Mouse (Mus musculus) MEL (cell line): ENCODE results near the gene E130114P18Rik. TPM values are rescaled to one million over a fixed set of nuclear protein-coding genes. Genes with fewer than 3 reads are reported as not detected.

Source experiments
- DNase-seq: peaks from one replicate; pipeline ENCODE4 v3.0.0; 2011; ENCODE audit warnings: low read depth, low spot score
- H3K27ac ChIP-seq: 2 replicates; pipeline ENCODE4 v1.5.1; 2012; ENCODE audit warnings: low read depth, mild to moderate bottlenecking, control low read depth, low read length, moderate library complexity; ENCODE audit not compliant: control insufficient read depth
- H3K27me3 ChIP-seq, 2 experiments: fragments of 150-350 bp in 1 of 2; sonication (generic) in 1 of 2; 2 replicates each; pipeline ENCODE4 v1.6.1; 2012; ENCODE audit warnings: low read length in 2 of 2, mild to moderate bottlenecking in 2 of 2, improper control_type of control experiment in 1 of 2, moderate library complexity in 1 of 2; ENCODE audit not compliant: insufficient read depth in 2 of 2, control insufficient read depth in 1 of 2
- H3K36me3 ChIP-seq, 2 experiments: 2 replicates each; pipeline ENCODE4 v1.6.1; 2012 to 2014; ENCODE audit warnings: low read length in 2 of 2, improper control_type of control experiment in 1 of 2, inconsistent platforms in 1 of 2, mild to moderate bottlenecking in 1 of 2; ENCODE audit not compliant: insufficient read depth in 2 of 2, control insufficient read depth in 1 of 2
- H3K4me1 ChIP-seq, 2 experiments: fragments of 150-350 bp in 1 of 2; sonication (generic) in 1 of 2; 2 replicates each; pipeline ENCODE4 v1.6.1; 2012; ENCODE audit warnings: low read length in 2 of 2, improper control_type of control experiment in 1 of 2, mild to moderate bottlenecking in 1 of 2; ENCODE audit not compliant: insufficient read depth in 2 of 2, control insufficient read depth in 1 of 2
- H3K4me3 ChIP-seq, 2 experiments: fragments of 150-350 bp in 1 of 2; sonication (generic) in 1 of 2; 2 replicates each; pipeline ENCODE4 v1.5.1; 2012; ENCODE audit warnings: low read depth in 2 of 2, low read length in 2 of 2, mild to moderate bottlenecking in 2 of 2, moderate library complexity in 2 of 2, control low read depth in 1 of 2, improper control_type of control experiment in 1 of 2; ENCODE audit not compliant: control insufficient read depth in 1 of 2, insufficient read depth in 1 of 2
- H3K79me2 ChIP-seq: 2 replicates; pipeline ENCODE4 v1.6.1; 2012; ENCODE audit warnings: mild to moderate bottlenecking, low read length, moderate library complexity; ENCODE audit not compliant: control insufficient read depth, poor library complexity, insufficient read depth
- H3K9ac ChIP-seq: 2 replicates; pipeline ENCODE4 v1.6.1; 2012; ENCODE audit warnings: low read depth, mild to moderate bottlenecking, control low read depth, low read length, moderate library complexity; ENCODE audit not compliant: control insufficient read depth, poor library complexity, severe bottlenecking
- H3K9me3 ChIP-seq: fragments of 150-350 bp; sonication (generic); replicated peaks from 2 replicates; pipeline ENCODE4 v1.6.1; 2012; ENCODE audit warnings: mild to moderate bottlenecking, low read length, improper control_type of control experiment, moderate library complexity; ENCODE audit not compliant: insufficient read depth
- BHLHE40 ChIP-seq: IDR thresholded peaks from 2 replicates; pipeline ENCODE4 v1.6.1; 2012; ENCODE audit warnings: low read depth, mild to moderate bottlenecking, inconsistent platforms, low read length, improper control_type of control experiment, borderline replicate concordance
- CHD1 ChIP-seq: IDR thresholded peaks from 2 replicates; pipeline ENCODE4 v1.6.1; 2012; ENCODE audit warnings: low read depth, mild to moderate bottlenecking, inconsistent platforms, low read length, improper control_type of control experiment
- CHD2 ChIP-seq: IDR thresholded peaks from 2 replicates; pipeline ENCODE4 v1.6.1; 2011; ENCODE audit warnings: low read length, improper control_type of control experiment
- CTCF ChIP-seq, 3 experiments: IDR thresholded peaks in 2 of 3; conservative IDR thresholded peaks in 1 of 3; 2 replicates each; pipeline ENCODE4 v1.5.1; 2011 to 2012; ENCODE audit warnings: low read length in 3 of 3, low read depth in 2 of 3, mild to moderate bottlenecking in 2 of 3, improper control_type of control experiment in 1 of 3, inconsistent platforms in 1 of 3, mixed read lengths in 1 of 3, moderate library complexity in 1 of 3; ENCODE audit not compliant: control insufficient read depth in 1 of 3, insufficient read depth in 1 of 3, poor library complexity in 1 of 3, severe bottlenecking in 1 of 3
- E2F4 ChIP-seq: IDR thresholded peaks from 2 replicates; pipeline ENCODE4 v1.6.1; 2011; ENCODE audit warnings: low read depth, low read length, improper control_type of control experiment, borderline replicate concordance
- ETS1 ChIP-seq: IDR thresholded peaks from 2 replicates; pipeline ENCODE4 v1.6.1; 2012; ENCODE audit warnings: low read depth, mild to moderate bottlenecking, inconsistent platforms, low read length, improper control_type of control experiment, moderate library complexity
- GATA1 ChIP-seq: IDR thresholded peaks from 2 replicates; pipeline ENCODE4 v1.6.1; 2011; ENCODE audit warnings: low read depth, low read length, improper control_type of control experiment
- KAT2A ChIP-seq: conservative IDR thresholded peaks from 2 replicates; pipeline ENCODE4 v1.6.1; 2012; ENCODE audit warnings: low read depth, low read length, improper control_type of control experiment, inconsistent platforms
- MAFK ChIP-seq: IDR thresholded peaks from 2 replicates; pipeline ENCODE4 v1.6.1; 2011; ENCODE audit warnings: low read depth, mild to moderate bottlenecking, low read length, improper control_type of control experiment, borderline replicate concordance
- MYC ChIP-seq: IDR thresholded peaks from 2 replicates; pipeline ENCODE4 v1.6.1; 2011; ENCODE audit warnings: low read depth, mild to moderate bottlenecking, low read length, improper control_type of control experiment, moderate library complexity
- NELFE ChIP-seq: IDR thresholded peaks from 2 replicates; pipeline ENCODE4 v1.6.1; 2011; ENCODE audit warnings: low read depth, low read length, improper control_type of control experiment
- NRF1 ChIP-seq: IDR thresholded peaks from 2 replicates; pipeline ENCODE4 v1.6.1; 2014; ENCODE audit warnings: low read depth, mild to moderate bottlenecking, inconsistent platforms, low read length, improper control_type of control experiment, moderate library complexity; ENCODE audit not compliant: poor library complexity, insufficient read depth, severe bottlenecking
- RCOR1 ChIP-seq: IDR thresholded peaks from 2 replicates; pipeline ENCODE4 v1.6.1; 2012; ENCODE audit warnings: low read depth, mild to moderate bottlenecking, inconsistent platforms, low read length, improper control_type of control experiment
- TCF12 ChIP-seq: IDR thresholded peaks from 2 replicates; pipeline ENCODE4 v1.6.1; 2014; ENCODE audit warnings: low read depth, mild to moderate bottlenecking, inconsistent platforms, low read length, improper control_type of control experiment, moderate library complexity
- USF1 ChIP-seq: IDR thresholded peaks from 2 replicates; pipeline ENCODE4 v1.6.1; 2014; ENCODE audit warnings: low read depth, mild to moderate bottlenecking, inconsistent platforms, low read length, improper control_type of control experiment, moderate library complexity
- ZKSCAN1 ChIP-seq: IDR thresholded peaks from 2 replicates; pipeline ENCODE4 v1.6.1; 2012; ENCODE audit warnings: low read depth, mild to moderate bottlenecking, inconsistent platforms, low read length, improper control_type of control experiment, moderate library complexity
- ZMIZ1 ChIP-seq: IDR thresholded peaks from 2 replicates; pipeline ENCODE4 v1.6.1; 2012; ENCODE audit warnings: low read depth, mild to moderate bottlenecking, inconsistent platforms, low read length, improper control_type of control experiment, moderate library complexity
- polyA plus RNA-seq, 2 experiments: library from polyadenylated mRNA; stranded (reverse) in 1 of 2; unstranded in 1 of 2; fragments of >175 nt in 1 of 2; fragments of >200 nt in 1 of 2; gene quantifications; 2 replicates each; pipeline versions ENCODE4 v1.2.1 to v1.2.4; 2012; ENCODE audit warnings: low replicate concordance in 2 of 2, low read depth in 1 of 2; ENCODE audit not compliant: insufficient read length in 2 of 2, insufficient read depth in 1 of 2, missing spikeins in 1 of 2
- total RNA-seq: library from RNA; depleted of rRNA; stranded (reverse); fragments of 300-350 nt; gene quantifications from 2 replicates; pipeline ENCODE4 v1.2.3, GENCODE M21; 2012

Gene E130114P18Rik
- total and polyA plus RNA-seq, 3 experiments, result not detected

GRCm38 (mm10) chr4:97670418-97670817, 107.5 kb downstream of the E130114P18Rik start:
- Histone ChIP-seq H3K27me3 (peaks cover 0 to 2% of the 10 kb centered on the region in 2 experiments; a peak in 3 of 4 replicates), H3K4me1 (peaks cover 0 to 7% of the 10 kb centered on the region in 2 experiments; a peak in 2 of 4 replicates), H3K79me2 (no peaks in the 10 kb centered on the region), H3K9ac (no peak overlapping the region), H3K9me3 (no peaks in the 10 kb centered on the region), H3K36me3 (no peaks in the 10 kb centered on the region; a peak in 1 of 4 replicates), H3K27ac (no peak overlapping the region), H3K4me3 (no peak overlapping the region)
- TF ChIP-seq ZMIZ1 (no peak), RCOR1 (no peak), NRF1 (no peak), ZKSCAN1 (no peak)
- no peak for DNase-seq

GRCm38 (mm10) chr4:97669808-97670207, 108.1 kb downstream of the E130114P18Rik start:
- Histone ChIP-seq H3K79me2 (no peaks in the 10 kb centered on the region), H3K4me3 (no peak overlapping the region), H3K27ac (no peak overlapping the region), H3K27me3 (peaks cover 0 to 2% of the 10 kb centered on the region in 2 experiments; a peak in 3 of 4 replicates), H3K36me3 (no peaks in the 10 kb centered on the region; a peak in 1 of 4 replicates), H3K4me1 (peaks cover 0 to 7% of the 10 kb centered on the region in 2 experiments; a peak in 2 of 4 replicates), H3K9me3 (no peaks in the 10 kb centered on the region), H3K9ac (no peak overlapping the region)
- no peak for DNase-seq
- no peak for TF ChIP-seq MYC
- no peak for TF ChIP-seq E2F4
- TF ChIP-seq ETS1, result no peak
- TF ChIP-seq MAFK, result no peak
- no peak for TF ChIP-seq TCF12
- no peak for TF ChIP-seq CTCF (IDR thresholded peaks at IDR 0.05 in 2 of 3, conservative IDR thresholded peaks at IDR 0.05 in 1 of 3; ENCODE audit: control insufficient read depth in 1 of 3, insufficient read depth in 1 of 3, low read depth in 2 of 3, low read length in 3 of 3, poor library complexity in 1 of 3, severe bottlenecking in 1 of 3)
- no peak for TF ChIP-seq KAT2A
- no peak for TF ChIP-seq USF1
- TF ChIP-seq BHLHE40, result no peak
- TF ChIP-seq CHD1, result no peak
- no peak for TF ChIP-seq GATA1

GRCm38 (mm10) chr4:97665428-97665755, 112.5 kb downstream of the E130114P18Rik start:
- Histone ChIP-seq H3K27me3 (peaks cover 4 to 11% of the 10 kb centered on the region in 2 experiments), H3K4me3 (no peak overlapping the region), H3K4me1 (no peaks in the 10 kb centered on the region), H3K79me2 (no peaks in the 10 kb centered on the region), H3K9ac (no peak overlapping the region), H3K9me3 (no peaks in the 10 kb centered on the region), H3K27ac (no peak overlapping the region)
- DNase-seq, result no peak
- TF ChIP-seq TCF12, result no peak
- TF ChIP-seq CHD2, result no peak
- no peak for TF ChIP-seq NELFE
- TF ChIP-seq, all 39 proteins: peak for 0
- H3K36me3 ChIP-seq, result no peaks in the 10 kb centered on the region
